Mouse (Mus musculus) gastrocnemius, adult 18-20 months (tissue): Measurements from ENCODE around the gene Trim80. TPM values are rescaled to one million over a fixed set of nuclear protein-coding genes. Genes with fewer than 3 reads are reported as not detected.
"Not testable (repeated sequence)": the region's sequence is repeated elsewhere in the genome, so short reads cannot be mapped to it uniquely, and the experiment has no call there.

Experiments used
- DNase-seq: peaks from one replicate; pipeline ENCODE4 v3.0.0; 2021; ENCODE audit warnings: low spot score
- microRNA-seq: library from miRNA; unstranded; fragments of <30 nt; microRNA quantifications from one replicate; pipeline ENCODE4 v1.2.0, GENCODE M21; 2021
- total RNA-seq, 2 experiments: library from RNA; stranded (reverse); gene quantifications; 2 replicates each; pipeline ENCODE4 v1.2.3; 2021

Trim80 gene
- total RNA-seq, 2 experiments from 2014 or later = not detected

- no peak for DNase-seq
Observed at GRCm38 (mm10) chr11:115492387-115492786, 52.0 kb downstream of the Trim80 start.

GRCm38 (mm10) chr11:115496559-115496958 lies 56.2 kb downstream of the Trim80 start:
- DNase-seq = not testable (repeated sequence)

Small RNA genes within 50 kb of the gene (microRNA-seq; reads per million reads assigned to microRNA genes)
- gene Mir3968 = not detected

Other genes with a start within 250 kb of the Trim80 start
- under 1 TPM; 0.05 to 0.14 TPM for gene Grin2c, start 173.3 kb upstream of the Trim80 start, total RNA-seq
- 1 to 10 TPM; 3.2 TPM for gene Fdxr, start 163.5 kb upstream of the Trim80 start, total RNA-seq
- gene Fads6, start 142.9 kb upstream of the Trim80 start, total RNA-seq = 1 to 10 TPM; 4.7 to 6.0 TPM
- not detected for gene Otop2, start 133.4 kb upstream of the Trim80 start, total RNA-seq
- gene Ush1g, start 118.5 kb upstream of the Trim80 start, total RNA-seq = under 1 TPM; 0.16 to 0.19 TPM
- not detected for gene Otop3, start 105.8 kb upstream of the Trim80 start, total RNA-seq
- gene Hid1, start 72.8 kb upstream of the Trim80 start, total RNA-seq = under 1 TPM; 0.81 to 0.96 TPM
- gene Cdr2l, start 58.6 kb upstream of the Trim80 start, total RNA-seq = 1 to 10 TPM; 1.2 to 1.5 TPM
- gene Mrpl58, start 36.8 kb upstream of the Trim80 start, total RNA-seq = 10 to 100 TPM; 90.3 to 95.5 TPM
- 100 to 1,000 TPM; 772 to 857 TPM for gene Atp5h, start 20.6 kb upstream of the Trim80 start, total RNA-seq
- 10 to 100 TPM; 15.9 to 17.7 TPM for gene Kctd2, start 20.4 kb upstream of the Trim80 start, total RNA-seq
- not detected for gene Slc16a5, start 21.9 kb downstream of the Trim80 start, total RNA-seq
- gene Armc7, start 35.1 kb downstream of the Trim80 start, total RNA-seq = 1 to 10 TPM in 1 of 2 experiments, under 1 TPM in 1; 0.82 to 1.3 TPM
- 1 to 10 TPM; 6.2 to 6.8 TPM for gene Nt5c, start 51.3 kb downstream of the Trim80 start, total RNA-seq
- gene Jpt1, start 73.8 kb downstream of the Trim80 start, total RNA-seq = 10 to 100 TPM; 49.7 to 52.4 TPM
- 100 to 1,000 TPM; 146 TPM for gene Sumo2, start 95.7 kb downstream of the Trim80 start, total RNA-seq
- 10 to 100 TPM; 17.8 to 18.0 TPM for gene Nup85, start 123.9 kb downstream of the Trim80 start, total RNA-seq
- 10 to 100 TPM; 73.3 to 79.3 TPM for gene Mrps7, start 163.4 kb downstream of the Trim80 start, total RNA-seq
- 10 to 100 TPM; 15.4 to 18.8 TPM for gene Gga3, start 163.5 kb downstream of the Trim80 start, total RNA-seq
- 10 to 100 TPM; 42.3 to 45.0 TPM for gene Mif4gd, start 172.4 kb downstream of the Trim80 start, total RNA-seq
- 10 to 100 TPM; 38.8 to 44.4 TPM for gene Slc25a19, start 187.8 kb downstream of the Trim80 start, total RNA-seq